Mouse (Mus musculus) left cerebral cortex, adult 2 months (tissue): ENCODE results near the gene Scp2. TPM values are rescaled to one million over a fixed set of nuclear protein-coding genes. Genes with fewer than 3 reads are reported as not detected.

Experiments
- DNase-seq, 2 experiments: peaks; one replicate each; pipeline ENCODE4 v3.0.0; 2021 to 2022; ENCODE audit warnings: low spot score in 2 of 2, mixed read lengths in 1 of 2; ENCODE audit errors: extremely low spot score in 1 of 2
- H3K27ac ChIP-seq: fragments of 200-600 bp; 2 replicates; pipeline ENCODE4 v1.8.1; 2022
- H3K4me3 ChIP-seq: fragments of 200-600 bp; 2 replicates; pipeline ENCODE4 v1.8.1; 2022
- CTCF ChIP-seq: fragments of 200-600 bp; IDR thresholded peaks from 2 replicates; pipeline ENCODE4 v1.8.1; 2022; ENCODE audit warnings: antibody characterized with exemption, mild to moderate bottlenecking, moderate library complexity
- intact Hi-C: fragments of 180-260 bp; cut with DNase I; formaldehyde crosslinking; loops from one replicate; pipeline ENCODE4 v1.15.1; 2025
- total RNA-seq, 2 experiments: library from RNA; stranded (reverse); gene quantifications; 2 replicates each; pipeline ENCODE4 v1.2.3; 2021

Gene Scp2
- total RNA-seq, 2 experiments from 2014 or later, result 90.3 to 100 TPM

DNA sequence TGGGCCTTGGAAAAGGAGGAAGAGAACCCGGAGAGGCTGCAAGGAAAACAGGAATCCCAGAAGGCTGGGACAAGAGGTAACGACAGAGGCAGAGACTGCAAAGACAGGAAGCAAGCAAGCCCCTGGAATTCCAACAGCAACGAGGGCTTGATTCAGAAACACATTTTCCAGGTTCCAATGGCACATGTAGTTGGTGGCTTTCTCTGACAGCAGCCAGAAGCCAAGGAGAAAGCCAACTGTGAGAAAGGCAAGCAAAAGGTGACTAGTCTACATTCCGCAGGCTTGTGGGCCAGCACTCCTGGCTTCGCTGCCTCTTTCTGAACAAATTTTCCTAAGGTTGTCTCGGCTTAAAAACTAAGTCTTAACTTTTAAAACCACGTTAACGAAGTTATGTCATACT, 74.1 kb downstream of the Scp2 start:
- no peak for TF ChIP-seq CTCF
- no peak for DNase-seq
- intact Hi-C loops, result loop anchor here (1.0 to 5.0 kb wide), 3 partner anchors 38 to 257 kb away; partner anchors contain the start of gene Coa7
- Histone ChIP-seq H3K4me3 (peak overlapping the region; percentile 53), H3K27ac (peak overlapping the region; percentile 58; the same call in 1 of the 2 replicates)

DNA sequence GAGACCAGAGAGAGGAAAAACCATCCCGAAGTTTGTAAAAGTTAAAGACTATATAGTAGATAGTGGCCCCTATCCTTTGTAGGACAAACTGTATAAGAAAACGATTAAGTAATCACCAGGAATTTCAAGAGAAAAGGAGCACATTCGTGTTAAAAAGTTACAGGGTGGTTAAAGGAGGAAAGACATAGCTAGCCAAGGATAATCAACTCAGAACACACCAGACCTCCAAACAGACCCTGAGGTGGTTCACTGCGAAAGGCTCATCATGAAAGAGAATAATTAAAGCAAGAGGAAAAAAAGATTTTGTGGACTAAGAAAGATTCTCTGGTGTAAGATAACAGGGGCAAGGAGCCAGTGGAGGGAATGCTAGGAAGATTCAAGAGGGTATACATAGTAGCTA, 74.5 kb downstream of the Scp2 start:
- peak overlapping the region; percentile 53 for H3K4me3 ChIP-seq
- H3K27ac ChIP-seq, result no peak overlapping the region; the same call in 1 of the 2 replicates
- TF ChIP-seq CTCF, result no peak
- no peak for DNase-seq
- intact Hi-C loops, result loop anchor here (1.0 to 5.0 kb wide), 3 partner anchors 37 to 257 kb away; partner anchors contain the start of gene Coa7

- DNase-seq, result no peak
- intact Hi-C loops, result no loop called here
- TF ChIP-seq CTCF, result no peak
Measured at GRCm38 (mm10) chr4:108068081-108068480, 76.7 kb downstream of the Scp2 start.

DNA sequence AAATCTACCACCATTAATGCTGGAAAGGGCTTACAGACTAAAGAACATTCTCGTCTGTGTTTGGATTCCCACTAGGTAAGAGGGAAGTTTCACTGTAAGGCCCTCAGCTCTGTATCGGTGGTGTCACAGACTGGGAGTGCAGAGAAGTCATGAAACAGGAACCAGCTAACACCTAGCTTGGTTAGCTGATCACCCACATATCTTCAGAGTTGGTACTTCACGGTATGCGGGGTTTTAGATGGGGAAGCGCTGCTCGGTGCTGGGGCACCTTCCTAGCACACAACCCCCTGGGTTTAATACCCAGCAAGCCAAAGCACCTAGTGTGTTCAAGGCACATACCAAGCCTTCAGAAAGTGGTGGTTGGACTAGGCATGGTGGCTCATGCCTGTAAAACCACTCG, 77.5 kb downstream of the Scp2 start:
- Histone ChIP-seq H3K4me3 (no peak overlapping the region), H3K27ac (no peak overlapping the region)
- no peak for TF ChIP-seq CTCF
- DNase-seq, result no peak
- intact Hi-C loops, result no loop called here

More at GRCm38 (mm10) chr4:108068081-108068480, 76.7 kb downstream of the Scp2 start:
- no peak overlapping the region for H3K4me3 ChIP-seq
- no peak overlapping the region for H3K27ac ChIP-seq

GRCm38 (mm10) chr4:108066569-108066968, 78.2 kb downstream of the Scp2 start:
- Histone ChIP-seq H3K4me3 (no peak overlapping the region), H3K27ac (no peak overlapping the region)
- DNase-seq, result no peak
- no peak for TF ChIP-seq CTCF
- intact Hi-C loops, result no loop called here

GRCm38 (mm10) chr4:108065176-108065844, 79.5 kb downstream of the Scp2 start:
- no peak overlapping the region for H3K27ac ChIP-seq
- no peak for DNase-seq
- TF ChIP-seq CTCF, result no peak
- intact Hi-C loops, result no loop called here
- H3K4me3 ChIP-seq, result no peak overlapping the region

DNA sequence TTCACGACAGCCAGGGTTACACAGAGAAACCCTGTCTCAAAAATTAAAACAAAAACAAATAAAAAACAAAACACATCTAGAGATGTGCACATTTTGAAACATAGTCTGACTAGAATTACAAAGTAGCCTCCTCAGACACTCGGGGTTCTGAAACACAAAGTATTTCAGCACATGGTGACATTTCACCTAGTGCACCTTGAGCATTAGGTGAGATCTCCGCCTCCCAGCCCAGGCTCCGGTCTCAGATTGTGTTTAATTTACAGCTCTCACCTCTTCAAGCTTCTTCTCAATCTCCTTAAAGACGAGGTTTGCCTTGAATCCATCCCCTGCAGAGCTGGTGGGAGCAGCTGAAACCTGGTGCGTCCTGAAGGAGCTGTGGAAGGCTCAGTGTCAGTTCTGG, 81.2 kb downstream of the Scp2 start:
- intact Hi-C loops, result no loop called here
- DNase-seq, result no peak
- H3K27ac ChIP-seq, result no peak overlapping the region
- no peak overlapping the region for H3K4me3 ChIP-seq
- TF ChIP-seq CTCF, result no peak

DNA sequence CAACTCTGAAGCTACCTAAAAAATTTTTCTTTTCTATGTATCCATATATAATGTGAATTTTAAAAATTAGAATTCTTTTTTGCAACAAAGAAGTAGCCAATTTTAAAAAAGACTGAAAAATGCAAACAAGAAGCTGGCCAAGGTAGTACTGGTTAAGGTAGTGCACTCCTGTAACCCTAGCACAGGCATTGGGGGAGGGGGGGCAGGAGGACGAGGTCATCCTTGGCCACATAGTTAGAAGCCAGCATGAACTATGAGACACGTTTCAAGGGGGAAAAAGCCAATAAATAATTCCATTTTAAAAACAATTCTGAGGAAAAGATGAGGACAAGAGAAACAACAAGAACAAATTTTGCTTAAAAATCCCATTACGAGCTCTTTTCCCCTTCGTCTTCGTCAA, 82.3 kb downstream of the Scp2 start:
- H3K27ac ChIP-seq, result no peak overlapping the region
- H3K4me3 ChIP-seq, result no peak overlapping the region
- TF ChIP-seq CTCF, result no peak
- intact Hi-C loops, result no loop called here
- no peak for DNase-seq

DNA sequence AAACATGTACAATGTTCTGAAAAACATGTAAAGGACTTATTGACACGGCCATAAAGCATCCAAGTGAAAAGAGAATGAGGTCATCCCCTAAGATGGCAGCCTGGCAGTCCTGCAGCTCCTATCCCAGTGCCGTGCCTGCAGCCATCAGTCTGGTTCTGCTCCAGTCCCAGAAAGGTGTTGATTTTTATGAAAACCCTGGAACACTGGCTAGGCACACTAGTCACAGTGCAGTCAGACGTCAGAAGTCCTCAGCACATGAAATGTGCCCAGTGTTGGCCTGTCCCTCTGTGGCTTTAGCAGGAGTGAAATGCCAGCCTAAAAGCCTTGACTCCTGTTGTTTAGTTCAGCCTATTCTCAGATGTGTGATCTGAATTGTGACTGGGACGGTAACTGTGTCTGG, 84.0 kb downstream of the Scp2 start:
- intact Hi-C loops, result loop anchor here (1.0 kb wide), 1 partner anchor 123 kb away; no protein-coding TSS in a partner anchor
- no peak for DNase-seq
- Histone ChIP-seq H3K27ac (peak overlapping the region; percentile 90), H3K4me3 (no peak overlapping the region)
- no peak for TF ChIP-seq CTCF

GRCm38 (mm10) chr4:108059601-108060379, 85.0 kb downstream of the Scp2 start:
- Histone ChIP-seq H3K4me3 (no peak overlapping the region), H3K27ac (peak overlapping the region; percentile 90)
- no peak for TF ChIP-seq CTCF
- intact Hi-C loops, result loop anchor here (1.0 to 2.0 kb wide), 3 partner anchors 27 to 122 kb away; no protein-coding TSS in a partner anchor
- DNase-seq, result peak; percentile 30 to 49

DNA sequence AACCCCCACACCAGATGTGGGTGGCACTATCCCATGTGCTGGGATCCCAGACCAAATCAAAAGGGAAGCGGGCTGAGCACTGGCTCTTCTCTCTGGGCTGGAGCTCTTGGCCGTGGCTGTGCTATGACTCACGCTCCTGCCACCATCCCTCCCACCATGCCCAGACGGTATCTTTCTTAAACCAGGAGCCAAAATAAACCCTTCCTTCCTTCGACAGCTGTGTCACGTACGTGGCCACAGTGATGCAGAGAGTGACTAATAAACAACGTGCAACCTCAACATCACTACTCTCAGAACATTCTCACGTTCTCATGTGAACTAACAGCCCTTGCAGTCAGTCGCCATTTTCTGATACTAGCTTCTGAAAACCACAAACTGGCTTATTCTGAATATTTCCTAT, 86.6 kb downstream of the Scp2 start:
- intact Hi-C loops, result loop anchor here (2.0 kb wide), 2 partner anchors 25 to 73 kb away; no protein-coding TSS in a partner anchor
- Histone ChIP-seq H3K27ac (peak overlapping the region; percentile 90), H3K4me3 (no peak overlapping the region)
- DNase-seq, result peak; percentile 29 to 53
- TF ChIP-seq CTCF, result no peak

GRCm38 (mm10) chr4:108057247-108057646, 87.6 kb downstream of the Scp2 start:
- no peak for TF ChIP-seq CTCF
- no peak for DNase-seq
- Histone ChIP-seq H3K27ac (peak overlapping the region; percentile 57; the same call in 1 of the 2 replicates), H3K4me3 (no peak overlapping the region)
- intact Hi-C loops, result no loop called here
